Mouse (Mus musculus) v-Abl transformed pro-B cells (cell line): ENCODE measurements at regions not wholly inside any gene's neighbourhood (a gene's known extent, or its start where the extent isn't known, plus 50 kb on each side); places are given as distances from the start of the nearest gene placed in this dataset.

ENCODE experiments used
- in situ Hi-C, 2 experiments: fragments of 400-800 bp; cut with MboI; formaldehyde crosslinking; loops; one replicate each; pipeline ENCODE4 v1.15.1; 2025; ENCODE audit not compliant: unreplicated experiment in 2 of 2

GRCm38 (mm10) chr19:54801123-54801742 is 325.8 kb downstream of the Gpam start:
- in situ Hi-C loops = no loop called here

DNA sequence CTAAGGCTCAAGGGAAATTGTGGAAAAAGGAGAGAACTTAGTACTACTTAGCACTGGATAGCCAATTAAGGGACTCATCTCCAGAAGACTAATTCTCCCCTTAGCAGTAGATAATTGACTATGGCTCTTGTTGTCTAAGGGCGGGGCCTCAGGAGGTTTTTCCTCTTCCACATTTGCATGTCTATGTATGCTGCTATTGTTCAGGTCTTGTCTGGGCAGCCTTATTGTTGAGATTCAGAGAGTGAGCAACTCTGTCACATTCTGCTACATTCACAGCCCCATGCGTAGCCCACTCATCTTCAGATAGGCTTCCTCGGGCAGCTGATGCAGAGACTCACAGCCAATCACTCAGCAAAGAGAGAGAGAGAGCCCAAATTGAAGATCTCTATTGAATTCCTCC is 339.9 kb downstream of the Gpam start:
- in situ Hi-C loops = no loop called here

DNA sequence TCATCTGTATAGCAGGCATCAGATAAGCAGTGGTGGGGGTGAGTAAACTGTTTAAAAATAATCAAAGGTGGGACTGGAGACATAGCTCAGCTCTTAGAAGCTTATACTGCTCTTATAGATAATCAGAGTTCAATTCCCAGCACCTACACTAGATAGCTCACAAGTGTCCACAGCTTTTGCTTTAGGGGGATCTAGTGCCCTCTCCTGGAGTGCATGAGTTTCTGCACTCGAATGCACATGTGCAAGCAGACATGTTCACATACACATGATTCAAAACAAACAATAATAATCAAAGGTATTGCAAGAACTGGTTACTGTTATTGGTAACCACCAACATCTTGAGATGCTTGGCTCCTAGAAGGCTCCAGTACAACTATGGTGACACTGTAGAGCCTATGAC is 343.3 kb downstream of the Gpam start:
- in situ Hi-C loops = no loop called here

DNA sequence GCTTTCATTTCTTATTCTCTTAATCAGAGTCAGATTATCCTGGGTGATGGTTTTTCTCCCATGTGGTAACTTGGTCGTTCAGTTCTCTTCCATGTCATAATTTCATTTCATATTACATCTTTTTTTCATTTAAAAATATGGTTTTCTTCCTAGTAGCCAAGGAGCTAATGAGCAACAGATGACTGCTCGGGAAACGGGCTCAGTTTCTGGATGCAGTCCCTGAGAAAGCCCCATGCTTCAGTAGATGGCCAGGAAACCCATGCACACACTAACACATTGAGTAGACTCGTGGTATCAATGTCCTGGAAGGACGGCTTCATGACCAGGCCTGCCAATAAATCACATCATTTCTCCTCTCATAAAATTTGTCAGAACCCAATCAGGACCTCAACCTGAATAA is 369.3 kb downstream of the Gpam start:
- in situ Hi-C loops = loop anchor here in 1 of 2 experiments (25.0 kb wide), 1 partner anchor 455 kb away; no protein-coding TSS in a partner anchor

DNA sequence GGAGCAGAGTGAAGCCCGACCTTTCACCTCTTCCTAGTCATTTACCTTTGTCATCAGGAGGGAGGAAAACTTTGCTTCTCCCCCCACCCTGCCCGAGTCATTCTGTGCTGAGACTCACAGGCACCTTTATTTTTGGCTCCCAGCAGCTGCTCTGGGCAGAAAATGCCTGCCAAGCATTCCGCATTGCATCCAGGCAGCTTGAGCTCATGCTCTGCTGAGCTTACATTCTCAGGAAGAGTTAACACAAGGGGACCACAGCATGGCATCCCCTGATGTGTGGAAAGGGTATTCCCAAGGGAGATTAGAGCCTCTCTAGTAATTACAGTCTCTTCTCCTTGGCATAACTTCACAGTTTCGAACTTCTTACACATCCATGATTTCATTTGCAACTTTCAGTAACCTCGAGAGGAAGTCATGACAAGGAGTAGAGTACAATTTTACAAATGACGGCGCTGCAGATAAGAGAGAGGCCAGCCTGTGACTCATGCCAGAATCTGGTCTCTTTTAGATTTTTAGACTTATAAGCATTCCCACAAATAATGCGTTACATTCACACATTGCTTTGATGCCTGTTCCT is 370.3 kb downstream of the Gpam start:
- in situ Hi-C loops = loop anchor here in 1 of 2 experiments (25.0 kb wide), 1 partner anchor 456 kb away; no protein-coding TSS in a partner anchor

DNA sequence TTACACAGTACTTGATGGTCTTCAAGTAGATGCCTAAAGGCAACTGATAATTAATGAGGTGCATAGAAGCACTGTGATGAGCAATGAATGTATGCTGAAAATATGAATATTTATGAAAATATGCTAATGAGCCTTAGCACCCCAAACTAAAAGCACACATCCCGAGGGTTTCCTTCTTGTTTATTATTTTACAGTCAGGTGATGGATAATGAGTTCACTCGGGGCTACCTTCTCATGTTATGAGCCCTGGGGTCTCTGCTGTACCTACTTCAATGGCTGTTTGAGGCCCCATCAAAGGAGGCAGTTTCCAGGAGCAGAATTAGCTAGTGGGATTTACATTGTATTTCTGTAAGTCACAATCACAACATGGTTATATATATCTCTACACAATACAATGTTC is 371.6 kb downstream of the Gpam start:
- in situ Hi-C loops = loop anchor here in 1 of 2 experiments (25.0 kb wide), 1 partner anchor 457 kb away; no protein-coding TSS in a partner anchor

GRCm38 (mm10) chr19:54733938-54734337 is 393.1 kb downstream of the Gpam start:
- in situ Hi-C loops = no loop called here

- in situ Hi-C loops = no loop called here
These were observed 395.3 kb downstream of the Gpam start for GRCm38 (mm10) chr19:54731749-54732148.

DNA sequence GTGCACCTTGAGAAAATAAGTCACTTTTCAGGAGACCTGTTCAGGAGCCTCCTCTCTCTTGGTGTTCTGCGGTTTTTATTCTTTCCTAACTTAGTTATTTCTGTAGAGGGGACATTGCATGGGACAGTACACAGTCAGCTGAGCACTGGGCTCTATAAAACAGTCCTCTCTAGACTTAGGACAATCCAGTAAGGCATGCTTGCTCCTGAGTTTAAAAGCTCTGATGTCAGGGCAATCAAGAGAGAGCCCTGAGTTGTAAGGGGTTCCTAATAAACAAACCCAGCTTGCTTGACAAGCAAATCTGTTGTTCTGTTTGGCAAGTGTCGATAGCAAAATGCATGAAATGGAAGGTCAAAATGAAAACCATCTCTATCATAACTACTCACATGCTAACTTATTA is 395.7 kb downstream of the Gpam start:
- in situ Hi-C loops = no loop called here

GRCm38 (mm10) chr19:54730801-54731200 is 396.2 kb downstream of the Gpam start:
- in situ Hi-C loops = no loop called here

DNA sequence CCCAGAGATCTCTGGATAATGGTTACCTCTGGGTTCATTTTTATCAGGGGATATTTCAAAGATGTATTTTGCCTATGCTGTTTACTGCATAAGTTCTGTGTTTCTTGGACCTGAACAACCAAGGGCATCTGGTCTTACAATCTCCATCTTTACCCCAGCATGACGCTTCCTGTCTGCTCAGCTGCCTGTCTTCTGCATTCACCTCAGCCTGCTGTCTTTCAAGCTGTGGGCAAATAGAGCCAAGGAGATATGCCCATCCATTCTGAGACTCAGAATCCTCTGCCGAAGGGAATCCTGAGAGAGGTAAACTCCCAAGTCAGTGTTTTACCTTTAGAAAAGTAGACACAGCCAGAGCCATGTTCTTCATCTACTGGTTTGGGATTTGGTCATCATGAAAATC is 396.7 kb downstream of the Gpam start:
- in situ Hi-C loops = no loop called here

- in situ Hi-C loops = no loop called here
These were observed 404.9 kb downstream of the Gpam start for GRCm38 (mm10) chr19:54722091-54722490.

DNA sequence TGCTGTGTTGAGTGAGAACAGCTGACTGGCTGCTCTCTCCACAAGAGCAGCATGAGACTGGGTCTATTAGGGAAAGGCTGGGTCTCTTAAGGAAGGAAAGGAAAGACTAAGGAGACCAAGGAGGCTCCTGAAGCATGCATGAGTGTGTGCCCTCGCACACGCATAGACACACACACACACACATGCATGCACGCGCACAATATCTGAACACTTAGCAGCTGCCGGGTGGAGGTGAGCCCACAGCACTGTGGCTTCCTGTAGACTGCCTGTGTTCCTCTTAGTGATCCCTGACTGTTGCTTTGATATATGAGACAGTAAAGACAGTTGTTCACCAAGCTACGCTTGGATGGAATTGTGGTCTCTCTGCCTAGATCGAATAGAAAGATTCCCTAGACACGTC is 429.6 kb downstream of the Gpam start:
- in situ Hi-C loops = no loop called here

- in situ Hi-C loops = no loop called here
These were observed 433.3 kb downstream of the Gpam start for GRCm38 (mm10) chr19:54693714-54694113.

GRCm38 (mm10) chr19:54693094-54693493 is 433.9 kb downstream of the Gpam start:
- in situ Hi-C loops = no loop called here

DNA sequence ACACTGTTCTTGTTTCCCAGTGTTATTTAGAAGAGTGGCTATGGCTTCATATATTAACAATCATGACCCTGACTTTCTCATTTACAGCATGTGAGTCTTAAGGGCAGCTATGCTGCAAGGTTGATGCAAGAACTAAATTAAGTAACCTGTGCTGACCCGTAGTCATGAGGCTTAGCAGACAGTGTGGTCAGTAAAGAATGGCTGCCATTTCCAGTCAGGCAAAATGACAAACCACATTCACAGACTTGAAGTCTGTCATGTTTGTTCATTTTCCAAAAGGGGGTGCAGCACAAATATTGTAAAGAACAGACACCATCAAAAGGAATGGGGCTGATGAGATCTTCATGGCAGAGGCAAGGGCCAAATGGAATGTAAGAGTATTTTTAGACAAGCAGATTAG is 435.2 kb downstream of the Gpam start:
- in situ Hi-C loops = no loop called here

DNA sequence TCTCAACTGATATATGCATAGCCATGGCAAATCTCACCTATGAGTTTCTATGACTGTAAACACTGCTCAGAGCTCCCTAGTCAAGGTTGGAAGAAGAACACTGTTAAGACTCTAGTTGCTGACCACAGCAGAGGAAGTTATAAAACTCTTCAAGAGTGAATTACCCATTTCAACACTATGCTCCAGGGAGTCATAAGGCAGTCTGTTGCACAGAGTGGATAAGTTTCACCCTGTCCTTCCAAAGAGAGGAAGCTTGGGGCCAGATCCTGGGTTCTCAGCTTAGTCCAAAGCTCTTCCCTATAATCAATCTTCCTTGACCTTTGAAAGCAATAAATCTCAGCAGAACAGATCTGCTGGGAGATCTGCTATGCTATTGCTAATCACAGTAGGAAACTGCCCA is 438.4 kb downstream of the Gpam start:
- in situ Hi-C loops = no loop called here

- in situ Hi-C loops = no loop called here
These were observed 441.9 kb downstream of the Gpam start for GRCm38 (mm10) chr19:54685147-54685546.
